Mouse (Mus musculus) mesoderm, embryonic 11.5 days (tissue): ENCODE results near the gene Pcdh8.

ENCODE experiments used
- DNase-seq: peaks from one replicate; pipeline ENCODE4 v3.0.0-alpha.2; 2012; ENCODE audit warnings: low read depth, low spot score

The Pcdh8 gene

DNA sequence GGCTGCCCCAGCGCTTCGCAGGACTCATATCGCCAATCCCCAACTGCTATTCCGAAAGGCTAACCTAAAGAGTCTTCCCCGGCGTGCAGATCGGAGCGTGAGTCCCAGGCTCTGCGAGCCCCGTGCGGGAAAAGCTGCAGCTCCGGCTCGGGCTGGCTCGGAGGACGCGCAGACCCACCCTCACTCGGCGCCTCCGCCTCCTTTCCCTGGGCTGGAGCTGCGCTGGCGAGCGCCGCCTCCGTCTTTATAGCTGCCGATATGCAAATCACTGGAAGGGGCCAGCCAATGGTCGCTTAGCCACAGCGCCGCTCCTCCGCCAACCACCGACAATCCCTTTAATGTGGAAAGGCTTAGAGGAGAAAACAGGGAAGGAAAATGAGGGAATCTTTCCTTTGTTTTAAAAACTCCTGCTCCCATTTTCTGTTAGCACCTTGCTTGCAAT is at the start of gene Pcdh8:
TSS of gene Pcdh8 (minus strand) at position 219 of the 442 bp plus-strand sequence.
- peak; percentile 95 for DNase-seq

GRCm38 (mm10) chr14:79814709-79815108 is 43.6 kb upstream of the Pcdh8 start:
- no peak for DNase-seq

DNA sequence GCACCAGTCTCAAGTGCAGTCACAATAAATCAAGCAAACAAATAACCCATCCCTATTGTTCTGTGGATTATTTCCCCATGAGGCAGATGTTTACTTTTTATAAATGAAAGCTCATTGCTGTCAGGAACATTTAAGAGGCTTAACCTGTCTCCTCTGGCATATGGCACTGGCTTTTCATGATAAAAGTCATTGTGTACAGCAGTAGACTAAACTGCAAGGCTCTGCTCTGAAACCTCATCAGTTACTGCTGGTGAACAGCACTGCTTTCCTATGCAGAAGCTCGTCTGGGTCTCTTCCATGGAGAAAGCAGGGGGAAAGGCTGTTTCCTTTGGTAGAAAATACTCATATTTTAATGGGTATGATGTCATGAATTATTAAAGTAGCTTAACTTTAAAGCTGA is 43.0 kb upstream of the Pcdh8 start:
- no peak for DNase-seq

DNA sequence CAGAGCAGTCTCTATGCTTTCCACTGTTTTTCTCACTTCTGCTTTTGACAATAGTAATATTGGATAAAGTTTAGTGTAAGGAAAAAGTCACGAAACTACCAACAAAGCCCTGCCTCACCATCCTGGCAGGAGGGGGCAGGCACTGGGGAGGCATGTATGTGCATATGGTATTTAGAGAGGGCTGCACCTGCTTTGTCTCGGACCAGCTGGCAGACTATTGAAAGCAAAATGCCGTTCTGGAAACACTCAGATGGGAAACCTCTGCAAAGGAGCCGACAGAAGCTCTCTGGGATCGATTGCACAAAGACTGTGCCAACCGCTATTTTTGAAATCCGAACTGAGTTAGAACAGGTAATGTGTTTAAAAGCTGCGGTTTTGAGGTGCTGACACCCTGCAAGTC is 22.1 kb upstream of the Pcdh8 start:
- DNase-seq = no peak

DNA sequence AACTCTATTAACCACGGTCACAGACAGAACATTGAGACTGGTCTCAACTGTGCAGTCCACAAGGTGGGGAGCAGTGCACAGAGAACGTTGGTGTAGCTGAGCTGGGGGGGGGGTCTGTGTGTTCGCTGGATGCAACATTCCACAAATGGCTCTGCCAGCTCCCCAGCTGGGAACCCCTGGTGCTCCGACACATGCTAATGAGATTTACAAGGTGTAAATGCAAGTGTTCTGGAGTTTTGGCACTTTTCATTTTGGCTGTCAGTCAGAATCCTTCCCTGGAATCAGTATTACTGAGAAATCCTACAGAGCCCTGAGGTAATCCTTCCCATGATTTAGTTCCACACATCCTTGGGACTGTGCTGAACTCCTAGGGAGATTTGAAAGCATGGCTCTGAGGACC is 18.4 kb upstream of the Pcdh8 start:
- no peak for DNase-seq

GRCm38 (mm10) chr14:79788656-79789204 is 17.6 kb upstream of the Pcdh8 start:
- DNase-seq = no peak

- DNase-seq = no peak
Observed at GRCm38 (mm10) chr14:79787918-79788317, 16.8 kb upstream of the Pcdh8 start.

DNA sequence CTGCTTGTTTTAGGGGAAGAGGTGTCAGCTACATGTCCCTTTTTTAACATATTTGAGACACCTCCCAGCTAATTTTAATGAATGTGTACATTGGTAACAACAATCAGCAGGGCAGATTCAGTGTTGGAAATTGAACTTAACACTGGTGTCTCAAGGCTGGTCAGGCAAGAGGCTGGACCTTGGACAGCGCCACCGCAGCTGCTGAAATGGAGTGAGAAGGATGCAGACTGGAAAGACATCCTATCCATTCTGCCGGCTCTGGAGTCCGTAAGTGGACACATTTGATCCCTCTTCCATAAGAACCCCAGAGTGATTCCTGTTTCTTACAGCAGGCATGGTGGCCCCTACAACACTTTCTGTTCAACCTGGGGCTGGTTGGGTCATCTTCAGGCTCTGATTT is 14.3 kb upstream of the Pcdh8 start:
- no peak for DNase-seq

GRCm38 (mm10) chr14:79780889-79781288 is 9.8 kb upstream of the Pcdh8 start:
- no peak for DNase-seq

DNA sequence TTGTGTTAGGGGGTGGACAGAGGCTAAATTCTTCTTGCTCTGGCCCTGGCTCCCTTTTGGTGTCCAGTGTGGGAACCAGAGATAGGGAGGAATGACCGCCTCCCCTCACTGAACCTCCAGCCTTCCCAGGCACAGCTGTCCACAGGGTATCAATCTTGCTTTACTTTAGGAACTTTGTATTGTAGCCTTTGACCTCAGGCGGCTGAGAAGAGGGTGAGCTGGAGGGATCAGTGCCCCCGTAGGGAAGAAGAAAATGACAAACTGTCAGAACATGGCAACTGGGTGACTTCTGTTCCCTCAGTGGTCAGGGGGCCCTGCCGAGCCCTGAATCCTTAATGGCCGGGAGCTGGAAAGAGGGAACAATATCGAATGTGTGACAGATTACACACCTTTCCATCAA is 9.2 kb upstream of the Pcdh8 start:
- no peak for DNase-seq

- no peak for DNase-seq
Observed at GRCm38 (mm10) chr14:79779841-79780240, 8.7 kb upstream of the Pcdh8 start.

- DNase-seq = no peak
Observed at GRCm38 (mm10) chr14:79773425-79774391, 2.6 kb upstream of the Pcdh8 start.

- DNase-seq = no peak
Observed at GRCm38 (mm10) chr14:79771802-79772511, 845 bp upstream of the Pcdh8 start.

- DNase-seq = no peak
Observed at GRCm38 (mm10) chr14:79770306-79771093, 612 bp downstream of the Pcdh8 start.

- DNase-seq = peak; percentile 82
Observed at GRCm38 (mm10) chr14:79769618-79770017, 1.5 kb downstream of the Pcdh8 start.

DNA sequence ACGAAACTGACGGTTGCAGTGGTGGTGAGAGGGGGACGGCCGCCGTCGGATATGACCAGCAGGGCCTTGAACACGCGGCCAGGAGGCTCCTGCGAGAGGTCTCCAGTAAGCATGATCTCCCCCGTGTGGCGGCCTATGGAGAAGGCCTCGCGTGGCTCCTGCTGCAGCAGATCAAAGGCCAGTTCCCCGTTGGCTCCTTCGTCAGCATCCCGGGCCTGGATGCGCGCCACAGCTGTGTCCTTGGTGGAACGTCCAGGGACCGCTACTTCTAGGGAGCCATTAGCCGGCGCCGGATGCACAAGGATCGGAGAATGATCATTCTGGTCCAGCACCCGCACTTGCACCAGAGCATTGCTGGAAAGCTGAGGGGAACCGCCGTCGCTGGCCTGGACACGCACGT is 2.1 kb downstream of the Pcdh8 start:
- no peak for DNase-seq

DNA sequence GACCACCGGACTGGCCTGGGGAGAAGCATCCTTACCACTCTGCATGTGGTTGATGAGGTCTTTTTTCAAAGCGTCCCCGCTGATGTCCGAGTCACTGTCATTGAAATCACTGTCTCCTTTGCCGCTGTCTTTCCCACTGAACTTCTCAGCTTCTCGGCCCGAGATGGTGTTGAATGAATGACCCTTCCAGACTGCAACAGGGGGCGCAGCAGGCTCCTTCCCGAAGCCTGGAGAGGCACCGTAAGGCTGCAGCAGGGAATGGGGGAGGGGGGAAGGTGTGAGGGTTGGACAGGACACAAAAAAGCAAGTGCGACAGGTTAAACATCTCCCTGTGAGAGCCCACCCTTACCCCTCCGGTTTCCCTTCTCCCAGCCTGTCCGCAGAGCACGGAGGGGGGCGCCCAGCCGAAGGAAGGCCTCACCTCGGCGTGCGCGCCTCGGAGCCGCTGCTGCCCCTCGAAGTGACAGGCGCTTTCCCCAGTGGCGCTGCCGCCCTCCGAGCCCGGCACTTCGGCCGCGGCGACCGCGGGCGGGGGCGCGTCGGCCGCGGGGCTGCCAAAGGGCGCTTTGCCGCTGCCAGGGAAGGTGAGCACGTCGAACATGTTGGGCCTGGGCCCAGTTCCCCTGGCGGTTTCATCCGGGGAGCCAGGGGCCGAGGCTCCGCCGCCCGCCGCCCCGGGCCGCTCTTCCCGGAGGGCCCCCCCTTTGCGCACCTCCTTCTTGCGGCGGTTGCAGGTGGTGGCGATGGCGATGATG is 2.9 kb downstream of the Pcdh8 start:
- no peak for DNase-seq

GRCm38 (mm10) chr14:79767601-79768000 is 3.5 kb downstream of the Pcdh8 start:
- no peak for DNase-seq

DNA sequence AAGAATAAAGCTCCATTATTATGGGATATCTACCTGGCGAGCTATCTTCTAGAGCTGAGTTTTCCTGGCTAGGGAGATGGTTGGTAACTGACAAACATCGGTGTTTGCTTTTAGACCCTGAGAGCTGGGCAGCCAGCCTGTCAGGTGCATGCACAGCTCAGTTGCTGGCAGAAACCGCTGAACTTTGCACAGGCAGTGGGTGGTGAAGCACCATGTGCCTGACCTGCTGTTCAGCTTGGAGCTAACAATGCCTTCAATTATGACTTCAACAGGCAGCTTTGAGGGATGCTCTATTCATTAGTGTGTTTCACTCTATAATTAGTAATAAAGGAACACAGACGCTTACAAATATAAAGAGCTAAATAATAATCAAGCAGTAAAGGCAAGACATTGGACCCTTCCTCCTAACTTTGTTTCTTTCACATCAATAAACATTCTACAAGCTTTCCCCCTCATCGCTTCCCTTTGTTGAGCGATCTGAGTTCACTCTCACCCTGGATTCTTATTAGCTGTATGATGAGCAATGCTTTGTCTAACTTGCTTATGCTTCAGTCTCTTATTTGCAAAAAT is 5.8 kb downstream of the Pcdh8 start:
- no peak for DNase-seq

DNA sequence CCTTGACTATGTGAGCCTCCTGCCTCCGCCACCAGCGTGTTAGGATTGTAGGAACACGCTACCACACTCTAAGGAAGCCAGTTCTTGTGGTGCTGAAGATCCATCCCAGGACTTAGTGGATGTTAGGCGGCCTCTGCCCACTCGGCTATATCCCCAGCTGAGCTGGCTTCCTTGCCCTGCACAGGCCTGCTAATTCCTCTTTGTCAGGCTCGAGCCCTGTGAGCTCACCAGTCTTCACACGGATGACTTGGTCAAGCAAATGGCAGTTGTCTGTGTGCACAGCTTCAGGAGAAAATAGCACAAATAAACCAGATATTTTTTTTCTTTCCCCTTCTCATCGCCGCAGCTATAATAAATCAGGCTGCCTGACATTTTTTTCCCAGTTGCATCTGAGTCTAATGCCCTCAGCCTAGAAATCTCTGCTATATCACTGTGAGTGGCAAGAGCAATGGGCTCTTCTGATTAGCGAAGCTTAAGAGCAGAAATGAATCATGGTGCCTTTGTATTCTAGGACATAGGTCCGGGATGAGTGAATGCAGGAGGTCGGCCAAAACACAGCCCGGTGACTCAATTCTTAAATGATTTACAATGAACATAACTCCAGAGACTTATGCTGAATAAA is 16.4 kb downstream of the Pcdh8 start:
- peak; percentile 34 for DNase-seq
